Mouse (Mus musculus) regulatory T cell (primary cell): ENCODE results near the gene Ifngr2.

Source experiments
- in situ Hi-C: fragments of 300-600 bp; cut with MboI, MseI; formaldehyde crosslinking; loops from one replicate; pipeline ENCODE4 v1.15.1; 2025; ENCODE audit warnings: high pct_unique_total_duplicates

The Ifngr2 gene

GRCm38 (mm10) chr16:91601081-91601480 lies 54.2 kb downstream of the Ifngr2 start:
- in situ Hi-C loops, result loop anchor here (25.0 kb wide), 1 partner anchor 789 kb away; the partner anchor contains the start of gene Urb1

GRCm38 (mm10) chr16:91601693-91602092 lies 54.8 kb downstream of the Ifngr2 start:
- in situ Hi-C loops, result loop anchor here (25.0 kb wide), 1 partner anchor 789 kb away; the partner anchor contains the start of gene Urb1

GRCm38 (mm10) chr16:91605156-91605555 lies 58.3 kb downstream of the Ifngr2 start:
- in situ Hi-C loops, result loop anchor here (25.0 kb wide), 1 partner anchor 793 kb away; the partner anchor contains the start of gene Urb1

GRCm38 (mm10) chr16:91606958-91607357 lies 60.1 kb downstream of the Ifngr2 start:
- in situ Hi-C loops, result loop anchor here (25.0 kb wide), 1 partner anchor 795 kb away; the partner anchor contains the start of gene Urb1

- in situ Hi-C loops, result loop anchor here (25.0 kb wide), 1 partner anchor 797 kb away; the partner anchor contains the start of gene Urb1
Observed at GRCm38 (mm10) chr16:91609501-91610245, 62.8 kb downstream of the Ifngr2 start.

GRCm38 (mm10) chr16:91611248-91611647 lies 64.4 kb downstream of the Ifngr2 start:
- in situ Hi-C loops, result loop anchor here (25.0 kb wide), 1 partner anchor 799 kb away; the partner anchor contains the start of gene Urb1

- in situ Hi-C loops, result loop anchor here (25.0 kb wide), 1 partner anchor 800 kb away; the partner anchor contains the start of gene Urb1
Observed at GRCm38 (mm10) chr16:91612525-91612924, 65.7 kb downstream of the Ifngr2 start.

- in situ Hi-C loops, result loop anchor here (25.0 kb wide), 1 partner anchor 802 kb away; the partner anchor contains the start of gene Urb1
Observed at GRCm38 (mm10) chr16:91614552-91614951, 67.7 kb downstream of the Ifngr2 start.
